Mouse (Mus musculus): ENCODE data around the gene Lztr1.

Lztr1 gene

DNA sequence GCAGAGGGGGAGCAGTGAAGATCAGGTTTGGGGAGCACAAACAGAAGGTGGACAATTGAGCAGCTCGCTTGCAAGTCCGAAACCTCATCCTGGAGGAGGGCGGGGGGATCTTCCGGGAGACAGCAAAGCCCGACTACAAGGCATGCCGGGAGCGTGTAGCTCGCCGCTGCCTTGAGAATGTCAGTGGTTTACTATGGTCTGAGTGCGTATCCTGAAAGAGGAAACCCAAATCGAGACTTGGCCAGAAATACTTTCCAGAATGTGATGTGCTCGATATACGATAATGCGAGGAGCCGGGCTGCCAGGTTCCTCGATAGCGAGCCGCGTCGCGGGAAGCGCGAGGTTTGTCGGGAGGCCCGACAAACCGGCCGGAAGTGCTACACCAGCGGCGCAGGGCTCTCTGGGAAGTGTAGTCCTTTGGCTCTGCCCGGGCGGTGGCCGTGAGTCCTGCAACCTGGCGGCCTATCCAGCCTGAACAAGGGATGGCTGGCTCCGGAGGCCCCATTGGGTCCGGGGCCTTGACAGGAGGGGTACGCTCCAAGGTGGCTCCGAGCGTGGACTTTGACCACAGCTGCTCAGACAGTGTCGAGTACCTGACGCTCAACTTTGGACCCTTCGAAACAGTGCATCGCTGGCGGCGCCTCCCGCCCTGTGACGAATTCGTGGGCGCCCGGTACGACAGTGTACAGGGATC, at the start of gene Lztr1:
Lztr1 (plus strand) TSS at position 143 of the 694 bp plus-strand sequence.
- peak; percentile 79 for DNase-seq (ENCODE audit: low spot score)

- no peak for DNase-seq (ENCODE audit: low spot score)
Observed at GRCm38 (mm10) chr16:17460254-17460653, 48.2 kb upstream of the Lztr1 start.

DNA sequence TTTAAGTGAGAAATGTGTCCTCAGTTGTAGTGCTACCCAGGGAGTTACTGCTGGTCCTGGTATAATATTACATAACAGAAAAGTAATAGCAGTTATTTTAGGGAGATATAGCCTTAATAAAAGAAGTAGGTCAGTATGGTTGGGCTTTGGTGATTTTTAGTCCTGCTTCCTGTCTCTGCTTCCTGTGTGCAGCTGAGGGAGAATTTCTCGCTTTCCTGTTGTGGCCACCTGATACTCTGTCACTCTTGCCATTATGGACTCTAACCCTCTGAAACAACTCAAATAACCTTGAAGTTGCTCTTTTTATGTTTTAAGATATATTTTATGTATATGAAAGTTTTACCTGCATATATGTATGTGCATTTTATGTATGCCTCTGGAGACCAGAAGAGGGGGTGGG, 46.9 kb upstream of the Lztr1 start:
- no peak for DNase-seq (ENCODE audit: low spot score)

- DNase-seq (ENCODE audit: low spot score), result no peak
Observed at GRCm38 (mm10) chr16:17463184-17463583, 45.3 kb upstream of the Lztr1 start.

DNA sequence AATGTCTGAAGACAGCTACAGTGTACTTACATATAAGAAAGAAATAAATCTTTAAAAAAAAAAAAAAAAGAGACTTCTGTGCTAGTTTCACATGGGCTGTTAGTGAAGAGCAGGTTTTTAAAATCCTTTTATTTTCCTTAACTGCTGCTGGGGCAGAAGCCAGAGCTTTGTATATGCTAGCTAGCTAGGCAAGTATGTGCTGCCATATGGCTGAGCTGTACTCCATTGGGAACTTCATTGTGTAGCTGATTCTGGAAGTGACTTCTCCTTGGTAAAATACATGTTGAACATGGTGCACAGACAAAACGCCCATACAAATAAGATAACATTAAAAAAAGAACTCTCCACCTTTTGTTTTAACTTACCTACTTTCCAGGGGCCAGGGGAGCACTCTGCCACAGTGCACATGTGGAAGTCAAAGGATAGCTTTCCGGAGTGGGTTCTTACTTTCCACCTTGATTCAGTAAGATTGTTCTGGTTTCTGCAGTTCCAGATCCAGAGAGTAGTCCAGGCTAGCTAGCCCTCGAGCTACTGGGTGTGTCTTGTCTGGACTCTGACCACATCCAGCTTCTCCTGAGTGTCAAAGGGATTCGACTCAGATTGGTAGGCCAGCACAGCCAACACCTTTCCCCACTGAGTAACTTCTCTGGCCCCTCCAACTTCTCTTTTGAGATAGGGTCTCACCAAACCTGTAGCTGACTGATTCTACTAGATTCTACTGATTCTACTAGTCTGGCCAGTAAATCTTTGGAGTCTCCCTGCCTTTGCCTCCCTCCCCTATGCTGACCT, 41.4 kb upstream of the Lztr1 start:
- no peak for DNase-seq (ENCODE audit: low spot score)

DNA sequence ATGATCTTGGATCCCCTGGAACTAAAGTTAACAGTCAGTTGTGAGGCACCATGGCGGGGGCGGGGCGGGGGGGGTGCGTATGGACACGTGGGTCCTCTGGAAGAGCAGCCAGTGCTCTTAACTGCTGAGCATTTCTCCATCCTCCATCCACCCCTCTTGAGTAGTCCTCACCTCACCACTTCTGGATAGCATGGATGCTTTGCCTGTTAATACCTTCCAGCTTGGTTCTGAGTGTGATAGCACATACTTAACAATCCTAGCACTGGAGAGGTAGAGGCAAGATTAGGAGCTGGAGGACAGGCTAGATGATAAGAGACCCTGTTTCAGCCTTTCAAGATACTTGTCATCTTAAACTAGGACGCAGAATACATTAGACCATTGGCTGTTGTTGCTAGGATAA, 36.0 kb upstream of the Lztr1 start:
- DNase-seq (ENCODE audit: low spot score), result no peak

GRCm38 (mm10) chr16:17474091-17474490, 34.4 kb upstream of the Lztr1 start:
- DNase-seq (ENCODE audit: low spot score), result no peak

GRCm38 (mm10) chr16:17474761-17475160, 33.7 kb upstream of the Lztr1 start:
- no peak for DNase-seq (ENCODE audit: low spot score)

DNA sequence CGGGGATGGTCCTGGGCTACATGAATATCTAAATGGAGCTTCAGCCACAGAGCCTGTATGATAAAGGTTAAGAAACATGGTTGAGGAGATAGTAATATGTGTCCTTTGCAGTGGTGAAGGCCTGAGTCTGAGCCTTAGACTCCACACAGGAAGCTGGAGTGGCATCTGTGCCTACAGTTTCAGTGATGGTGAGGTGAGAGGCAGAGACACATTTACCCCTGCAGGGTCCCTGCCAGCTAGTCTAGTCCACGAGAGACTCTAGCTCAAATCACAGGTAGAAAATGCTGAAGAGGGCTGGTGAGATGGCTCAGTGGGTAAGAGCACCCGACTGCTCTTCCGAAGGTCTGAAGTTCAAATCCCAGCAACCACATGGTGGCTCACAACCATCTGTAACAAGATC, 33.2 kb upstream of the Lztr1 start:
- DNase-seq (ENCODE audit: low spot score), result no peak

GRCm38 (mm10) chr16:17478331-17478943, 30.1 kb upstream of the Lztr1 start:
- DNase-seq (ENCODE audit: low spot score), result no peak

GRCm38 (mm10) chr16:17481465-17481864, 27.0 kb upstream of the Lztr1 start:
- DNase-seq (ENCODE audit: low spot score), result no peak

DNA sequence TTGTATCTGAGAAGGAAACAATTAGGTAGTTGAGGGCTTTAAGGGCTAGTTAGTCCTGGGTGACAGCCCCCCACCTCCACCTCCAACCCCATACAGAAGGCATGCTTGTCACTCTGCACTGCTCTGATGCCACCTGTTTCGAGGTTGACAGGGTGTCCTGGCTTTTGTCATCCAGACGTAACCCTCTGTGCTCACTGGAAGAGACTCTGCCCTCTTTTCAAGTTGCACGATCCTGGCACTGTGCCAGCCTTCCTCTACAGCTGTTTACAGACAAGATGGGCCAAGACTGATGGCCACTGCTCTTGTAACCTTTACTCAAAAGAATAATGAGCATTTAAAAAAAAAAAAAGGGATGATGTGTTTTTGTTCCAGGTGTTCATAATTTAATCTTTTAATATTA, 22.0 kb upstream of the Lztr1 start:
- DNase-seq (ENCODE audit: low spot score), result no peak

GRCm38 (mm10) chr16:17488478-17489468, 19.7 kb upstream of the Lztr1 start:
- DNase-seq (ENCODE audit: low spot score), result no peak

- no peak for DNase-seq (ENCODE audit: low spot score)
Observed at GRCm38 (mm10) chr16:17489469-17490111, 18.9 kb upstream of the Lztr1 start, which contains the start of gene Aifm3. Gene Aifm3 (plus strand): TSS chr16:17489611.

GRCm38 (mm10) chr16:17491154-17491553, 17.3 kb upstream of the Lztr1 start:
- no peak for DNase-seq (ENCODE audit: low spot score)

- DNase-seq (ENCODE audit: low spot score), result no peak
Observed at GRCm38 (mm10) chr16:17491896-17492561, 16.5 kb upstream of the Lztr1 start.

DNA sequence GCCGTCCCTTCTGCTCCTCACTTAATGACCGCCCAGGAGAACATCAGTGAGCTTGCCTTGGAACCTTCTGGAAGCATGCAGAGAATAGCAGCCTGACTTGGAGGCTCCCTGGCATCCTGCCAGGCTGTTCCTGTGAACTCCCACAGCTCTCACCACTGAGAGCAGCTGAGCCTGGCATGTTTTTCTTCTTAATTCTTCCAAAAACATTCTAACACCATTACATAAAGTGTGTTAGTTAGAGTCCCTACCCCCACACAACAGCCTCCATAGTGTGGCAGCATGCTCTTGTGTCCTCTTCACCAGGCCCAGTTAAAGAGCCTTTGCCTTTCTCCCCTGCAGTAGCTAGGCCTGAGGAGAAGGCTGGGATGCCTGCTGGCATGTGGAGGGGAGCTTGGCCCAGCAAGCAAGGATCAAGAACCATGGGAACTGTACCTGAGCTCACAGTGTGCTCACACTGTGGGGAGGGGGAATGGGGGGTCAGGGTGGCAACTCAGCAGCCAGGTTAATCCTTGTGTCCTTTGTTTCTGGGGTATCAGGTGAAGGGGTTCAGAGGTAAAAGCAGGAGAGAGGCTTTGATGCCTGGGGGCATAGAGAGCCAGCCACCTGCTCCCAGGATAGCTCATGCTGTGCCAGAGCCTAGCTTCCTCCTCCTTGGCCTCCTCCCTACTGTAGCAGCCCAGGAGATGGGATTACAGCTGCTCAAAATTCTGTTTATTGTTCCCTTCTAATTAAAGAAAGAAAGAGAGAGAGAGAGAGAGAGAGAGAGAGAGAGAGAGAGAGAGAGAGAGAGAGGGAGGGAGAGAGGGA, 11.8 kb upstream of the Lztr1 start:
- peak; percentile 80 for DNase-seq (ENCODE audit: low spot score)

GRCm38 (mm10) chr16:17499249-17499883, 9.1 kb upstream of the Lztr1 start:
- DNase-seq (ENCODE audit: low spot score), result no peak

DNA sequence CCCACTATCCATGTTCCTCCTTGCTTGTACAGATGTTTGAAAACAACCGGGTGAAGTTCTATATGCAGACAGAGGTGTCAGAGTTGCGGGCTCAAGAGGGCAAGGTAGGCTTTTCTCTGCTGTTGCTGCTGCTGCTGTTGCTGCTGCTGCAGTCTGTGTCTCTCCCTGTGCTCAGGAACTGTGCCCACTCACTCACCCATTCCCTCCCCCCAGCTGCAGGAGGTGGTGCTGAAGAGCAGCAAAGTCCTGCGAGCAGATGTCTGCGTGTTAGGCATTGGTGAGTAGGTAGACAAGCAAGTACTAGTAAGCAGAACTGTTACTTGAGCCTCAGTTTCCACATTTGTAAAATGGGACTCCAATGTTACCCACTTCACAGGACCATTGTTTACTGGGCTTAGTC, 5.8 kb upstream of the Lztr1 start:
- no peak for DNase-seq (ENCODE audit: low spot score)

Measured in layer of hippocampus, adult 9-10 months (tissue).